Mouse (Mus musculus) limb, embryonic 14.5 days (tissue): ENCODE data around the gene Mypop. TPM values are rescaled to one million over a fixed set of nuclear protein-coding genes. Genes with fewer than 3 reads are reported as not detected.

Experiments
- ATAC-seq: fragments of 200-750 bp; cut with Nextera tagmentation; 2 replicates; pipeline ENCODE4 v1.8.0; 2017; ENCODE audit warnings: low read depth, moderate number of reproducible peaks, moderate TSS enrichment; ENCODE audit not compliant: low FRiP score
- DNase-seq: peaks from one replicate; pipeline ENCODE4 v3.0.0-alpha.2; 2015; ENCODE audit warnings: low spot score
- H3K27ac ChIP-seq: fragments of 300-500 bp; sonication (generic); replicated peaks from 2 replicates; pipeline ENCODE4 v1.5.1; 2014; ENCODE audit warnings: low read depth, mild to moderate bottlenecking, low read length, moderate library complexity, mixed read lengths
- H3K27me3 ChIP-seq: fragments of 300-500 bp; sonication (generic); 2 replicates; pipeline ENCODE4 v1.6.1; 2014; ENCODE audit warnings: low read length, mixed read lengths; ENCODE audit not compliant: control insufficient read depth, insufficient read depth
- H3K36me3 ChIP-seq: fragments of 300-500 bp; sonication (generic); 2 replicates; pipeline ENCODE4 v1.6.1; 2014; ENCODE audit warnings: mild to moderate bottlenecking, low read length, moderate library complexity, mixed read lengths; ENCODE audit not compliant: control insufficient read depth, insufficient read depth
- H3K4me1 ChIP-seq: fragments of 300-500 bp; sonication (generic); 2 replicates; pipeline ENCODE4 v1.6.1; 2014; ENCODE audit warnings: antibody characterized with exemption, low read length, mixed read lengths; ENCODE audit not compliant: control insufficient read depth, insufficient read depth
- H3K4me2 ChIP-seq: fragments of 300-500 bp; sonication (generic); replicated peaks from 2 replicates; pipeline ENCODE4 v1.6.1; 2014; ENCODE audit warnings: low read depth, mild to moderate bottlenecking, low read length, moderate library complexity; ENCODE audit not compliant: severe bottlenecking
- H3K4me3 ChIP-seq: fragments of 300-500 bp; sonication (generic); replicated peaks from 2 replicates; pipeline ENCODE4 v1.5.1; 2014; ENCODE audit warnings: low read length
- H3K9ac ChIP-seq: fragments of 300-500 bp; sonication (generic); 2 replicates; pipeline ENCODE4 v1.6.1; 2014; ENCODE audit warnings: mild to moderate bottlenecking, low read depth, low read length, moderate library complexity; ENCODE audit not compliant: severe bottlenecking
- H3K9me3 ChIP-seq: fragments of 300-500 bp; sonication (generic); 2 replicates; pipeline ENCODE4 v1.6.1; 2016; ENCODE audit warnings: low read length; ENCODE audit not compliant: control insufficient read depth
- POLR2A ChIP-seq: fragments of 200-500 bp; IDR thresholded peaks from 2 replicates; pipeline ENCODE4 v1.8.0; 2012; ENCODE audit warnings: inconsistent platforms, mild to moderate bottlenecking, moderate library complexity, borderline replicate concordance; ENCODE audit not compliant: insufficient read depth, insufficient read length; ENCODE audit errors: extremely low read depth
- WGBS: fragments of 180-500 bp; shearing (Covaris S2); extraction: QIAGEN DNeasy Blood & Tissue Kit; methylation state at CpG from one replicate; pipeline ENCODE4 v1.1.7; 2014; 5-methylcytosine and 5-hydroxymethylcytosine counted together
- polyA plus RNA-seq, 2 experiments: library from polyadenylated mRNA; depleted of rRNA in 1 of 2; stranded (reverse) in 1 of 2; unstranded in 1 of 2; fragments of >200 nt; fragmentation: Nextera tagmentation in 1 of 2; extraction: Ambion mirVana in 1 of 2; gene quantifications; 2 replicates each; pipeline versions ENCODE4 v1.2.1 to v1.2.3; 2012 to 2014

Gene Mypop
- polyA plus RNA-seq, 2 experiments = 5.7 to 13.6 TPM

GRCm38 (mm10) chr7:18950523-18951315 lies 40.3 kb upstream of the Mypop start:
- Histone ChIP-seq H3K36me3 (no peaks in the 10 kb centered on the region), H3K27ac (no peak overlapping the region), H3K9ac (no peak overlapping the region), H3K9me3 (no peaks in the 10 kb centered on the region), H3K4me2 (no peak overlapping the region), H3K27me3 (peaks cover 14% of the 10 kb centered on the region; the same call in 1 of the 2 replicates), H3K4me3 (no peak overlapping the region), H3K4me1 (no peaks in the 10 kb centered on the region)
- DNase-seq (no peak), ATAC-seq (no peak)
- no peak for TF ChIP-seq POLR2A
- 21% methylated on average over 18 of the region's 18 CpGs for WGBS

GRCm38 (mm10) chr7:18951397-18951796 lies 39.6 kb upstream of the Mypop start:
- no peak overlapping the region for H3K4me2 ChIP-seq
- H3K27ac ChIP-seq = no peak overlapping the region
- 20% methylated on average over 15 of the region's 15 CpGs for WGBS
- no peak overlapping the region for H3K4me3 ChIP-seq
- peaks cover 21% of the 10 kb centered on the region for H3K27me3 ChIP-seq
- no peaks in the 10 kb centered on the region for H3K36me3 ChIP-seq
- DNase-seq (peak; percentile 61), ATAC-seq (no peak; the same call in 1 of the 2 replicates)
- no peak for TF ChIP-seq POLR2A
- no peak overlapping the region for H3K9ac ChIP-seq
- H3K9me3 ChIP-seq = no peaks in the 10 kb centered on the region
- H3K4me1 ChIP-seq = no peaks in the 10 kb centered on the region

GRCm38 (mm10) chr7:18957569-18958383 lies 33.3 kb upstream of the Mypop start:
- under 1% methylated on average over 61 of the region's 107 CpGs for WGBS
- H3K27me3 ChIP-seq = peaks cover 69% of the 10 kb centered on the region
- no peak for TF ChIP-seq POLR2A
- H3K9me3 ChIP-seq = no peaks in the 10 kb centered on the region
- no peak overlapping the region for H3K27ac ChIP-seq
- H3K9ac ChIP-seq = peak overlapping the region; percentile 60
- ATAC-seq (peak; percentile 84), DNase-seq (peak; percentile 42)
- peak overlapping the region; percentile 59 for H3K4me3 ChIP-seq
- peaks cover 5% of the 10 kb centered on the region; the same call in 1 of the 2 replicates for H3K4me1 ChIP-seq
- peak overlapping the region; percentile 96 for H3K4me2 ChIP-seq
- no peaks in the 10 kb centered on the region for H3K36me3 ChIP-seq

GRCm38 (mm10) chr7:18958384-18958766 lies 32.7 kb upstream of the Mypop start:
- no peak for TF ChIP-seq POLR2A
- H3K9me3 ChIP-seq = no peaks in the 10 kb centered on the region
- peak overlapping the region; percentile 59 for H3K4me3 ChIP-seq
- no peak overlapping the region for H3K27ac ChIP-seq
- under 1% methylated on average over 17 of the region's 21 CpGs for WGBS
- peak overlapping the region; percentile 96 for H3K4me2 ChIP-seq
- H3K9ac ChIP-seq = peak overlapping the region; percentile 60
- H3K27me3 ChIP-seq = peaks cover 75% of the 10 kb centered on the region
- no peak for DNase-seq
- H3K36me3 ChIP-seq = no peaks in the 10 kb centered on the region
- peaks cover 6% of the 10 kb centered on the region; the same call in 1 of the 2 replicates for H3K4me1 ChIP-seq
- no peak; the same call in 1 of the 2 replicates for ATAC-seq

DNA sequence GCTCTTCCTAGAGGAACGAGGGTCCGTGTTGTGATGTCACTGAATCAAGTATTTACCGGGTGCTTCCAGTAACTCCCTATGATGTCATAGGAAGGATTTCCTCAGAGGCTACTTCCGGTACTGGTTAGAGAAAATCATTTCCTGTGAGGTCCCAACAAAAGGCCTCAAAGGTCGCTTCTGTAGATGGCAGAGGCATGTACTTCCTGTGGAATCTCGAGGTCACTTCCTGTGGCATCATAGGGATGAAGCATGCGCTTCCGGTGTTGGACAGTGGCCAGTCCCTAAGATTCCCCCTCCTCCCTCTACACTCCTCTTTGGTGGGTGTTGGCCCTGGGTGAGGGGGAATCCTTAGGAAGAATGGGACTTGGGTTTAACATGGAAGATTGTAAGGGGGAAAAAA lies 31.6 kb upstream of the Mypop start:
- no peak overlapping the region for H3K27ac ChIP-seq
- no peaks in the 10 kb centered on the region for H3K36me3 ChIP-seq
- TF ChIP-seq POLR2A = no peak
- H3K9me3 ChIP-seq = no peaks in the 10 kb centered on the region
- peaks cover 85% of the 10 kb centered on the region for H3K27me3 ChIP-seq
- DNase-seq (no peak), ATAC-seq (no peak)
- no peak overlapping the region for H3K4me2 ChIP-seq
- 56% methylated on average over 8 of the region's 8 CpGs for WGBS
- H3K4me3 ChIP-seq = no peak overlapping the region
- H3K9ac ChIP-seq = no peak overlapping the region
- H3K4me1 ChIP-seq = peaks cover 6% of the 10 kb centered on the region; the same call in 1 of the 2 replicates
